Mouse (Mus musculus) limb, embryonic 14.5 days (tissue): Measurements from ENCODE around the gene Olfr640. TPM values are rescaled to one million over a fixed set of nuclear protein-coding genes. Genes with fewer than 3 reads are reported as not detected.

ENCODE experiments used
- ATAC-seq: fragments of 200-750 bp; cut with Nextera tagmentation; 2 replicates; pipeline ENCODE4 v1.8.0; 2017; ENCODE audit warnings: low read depth, moderate number of reproducible peaks, moderate TSS enrichment; ENCODE audit not compliant: low FRiP score
- DNase-seq: peaks from one replicate; pipeline ENCODE4 v3.0.0-alpha.2; 2015; ENCODE audit warnings: low spot score
- H3K27ac ChIP-seq: fragments of 300-500 bp; sonication (generic); replicated peaks from 2 replicates; pipeline ENCODE4 v1.5.1; 2014; ENCODE audit warnings: low read depth, mild to moderate bottlenecking, low read length, moderate library complexity, mixed read lengths
- H3K27me3 ChIP-seq: fragments of 300-500 bp; sonication (generic); 2 replicates; pipeline ENCODE4 v1.6.1; 2014; ENCODE audit warnings: low read length, mixed read lengths; ENCODE audit not compliant: control insufficient read depth, insufficient read depth
- H3K36me3 ChIP-seq: fragments of 300-500 bp; sonication (generic); 2 replicates; pipeline ENCODE4 v1.6.1; 2014; ENCODE audit warnings: mild to moderate bottlenecking, low read length, moderate library complexity, mixed read lengths; ENCODE audit not compliant: control insufficient read depth, insufficient read depth
- H3K4me1 ChIP-seq: fragments of 300-500 bp; sonication (generic); 2 replicates; pipeline ENCODE4 v1.6.1; 2014; ENCODE audit warnings: antibody characterized with exemption, low read length, mixed read lengths; ENCODE audit not compliant: control insufficient read depth, insufficient read depth
- H3K4me2 ChIP-seq: fragments of 300-500 bp; sonication (generic); replicated peaks from 2 replicates; pipeline ENCODE4 v1.6.1; 2014; ENCODE audit warnings: low read depth, mild to moderate bottlenecking, low read length, moderate library complexity; ENCODE audit not compliant: severe bottlenecking
- H3K4me3 ChIP-seq: fragments of 300-500 bp; sonication (generic); replicated peaks from 2 replicates; pipeline ENCODE4 v1.5.1; 2014; ENCODE audit warnings: low read length
- H3K9ac ChIP-seq: fragments of 300-500 bp; sonication (generic); 2 replicates; pipeline ENCODE4 v1.6.1; 2014; ENCODE audit warnings: mild to moderate bottlenecking, low read depth, low read length, moderate library complexity; ENCODE audit not compliant: severe bottlenecking
- H3K9me3 ChIP-seq: fragments of 300-500 bp; sonication (generic); 2 replicates; pipeline ENCODE4 v1.6.1; 2016; ENCODE audit warnings: low read length; ENCODE audit not compliant: control insufficient read depth
- POLR2A ChIP-seq: fragments of 200-500 bp; IDR thresholded peaks from 2 replicates; pipeline ENCODE4 v1.8.0; 2012; ENCODE audit warnings: inconsistent platforms, mild to moderate bottlenecking, moderate library complexity, borderline replicate concordance; ENCODE audit not compliant: insufficient read depth, insufficient read length; ENCODE audit errors: extremely low read depth
- WGBS: fragments of 180-500 bp; shearing (Covaris S2); extraction: QIAGEN DNeasy Blood & Tissue Kit; methylation state at CpG from one replicate; pipeline ENCODE4 v1.1.7; 2014; 5-methylcytosine and 5-hydroxymethylcytosine counted together
- polyA plus RNA-seq, 2 experiments: library from polyadenylated mRNA; depleted of rRNA in 1 of 2; stranded (reverse) in 1 of 2; unstranded in 1 of 2; fragments of >200 nt; fragmentation: Nextera tagmentation in 1 of 2; extraction: Ambion mirVana in 1 of 2; gene quantifications; 2 replicates each; pipeline versions ENCODE4 v1.2.1 to v1.2.3; 2012 to 2014

Gene Olfr640
- not detected in 2 replicates for polyA plus RNA-seq (2012; rRNA removed)
- polyA plus RNA-seq (2014; fragmentation: Nextera tagmentation; extraction: Ambion mirVana): not detected in 2 replicates

- 74% methylated on average over 6 of the region's 6 CpGs for WGBS
- Histone ChIP-seq H3K27ac (no peak within 1 kb of the TSS), H3K36me3 (no peaks in the 10 kb centered on the region)
Measured at GRCm38 (mm10) chr7:104025473-104025872, at the start of gene Olfr640. Olfr640 (minus strand) TSS chr7:104025573.

DNA sequence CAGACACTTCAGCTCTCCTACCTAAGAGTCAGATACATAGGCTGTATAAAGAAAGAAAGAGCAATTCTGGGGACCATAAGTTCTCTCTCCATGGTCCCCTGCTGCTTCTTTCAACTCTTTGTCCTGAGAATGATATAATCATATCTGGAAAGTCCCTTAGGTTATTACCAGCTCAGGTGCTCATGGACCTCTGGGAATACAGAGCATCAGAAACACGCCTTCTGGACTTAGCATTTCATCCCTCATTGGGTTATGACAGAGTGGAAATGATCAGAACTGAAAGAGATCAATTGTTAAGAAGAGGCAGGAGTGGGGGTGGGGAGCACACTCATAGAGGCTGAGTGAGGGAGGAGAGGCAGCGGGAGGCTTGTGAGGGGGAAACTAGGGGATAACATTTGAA is 46.4 kb upstream of the Olfr640 start, which contains the start of gene Olfr644:
TSS of gene Olfr644 (minus strand) at position 101 of the 400 bp plus-strand sequence.
- H3K4me3 ChIP-seq: no peak within 1 kb of the TSS
- no peaks in the 10 kb centered on the region for H3K27me3 ChIP-seq
- no peak for DNase-seq
- WGBS: 75% methylated on average over 2 of the region's 2 CpGs
- H3K36me3 ChIP-seq: no peaks in the 10 kb centered on the region
- no peaks in the 10 kb centered on the region for H3K9me3 ChIP-seq
- no peak within 1 kb of the TSS for H3K9ac ChIP-seq
- H3K27ac ChIP-seq: no peak within 1 kb of the TSS
- H3K4me1 ChIP-seq: no peaks in the 10 kb centered on the region
- no peak for TF ChIP-seq POLR2A
- no peak for ATAC-seq
- no peak within 1 kb of the TSS for H3K4me2 ChIP-seq

More at GRCm38 (mm10) chr7:104025473-104025872, at the start of gene Olfr640:
- Histone ChIP-seq H3K4me2 (no peak within 1 kb of the TSS), H3K4me1 (no peaks in the 10 kb centered on the region), H3K4me3 (no peak within 1 kb of the TSS), H3K9me3 (no peaks in the 10 kb centered on the region), H3K27me3 (no peaks in the 10 kb centered on the region), H3K9ac (no peak within 1 kb of the TSS)
- TF ChIP-seq POLR2A: no peak
- ATAC-seq (no peak), DNase-seq (no peak)

DNA sequence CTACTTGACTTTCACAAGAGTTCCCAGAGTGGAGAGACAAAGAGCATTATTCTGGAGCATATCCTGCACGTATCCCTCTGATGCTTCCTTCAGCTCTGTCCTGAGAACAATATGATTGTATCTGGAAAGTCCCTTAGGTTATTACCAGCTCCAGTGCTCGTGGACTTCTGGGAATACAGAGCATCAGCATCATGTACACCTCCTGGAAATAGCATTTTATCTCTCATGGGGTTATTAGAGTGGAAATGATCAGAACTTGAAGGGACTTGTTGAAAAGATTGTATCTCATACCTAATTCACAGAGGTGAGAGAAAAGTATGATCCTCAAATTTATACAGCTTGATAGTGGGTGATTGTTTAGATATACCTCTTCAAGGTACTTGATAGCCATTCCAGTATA is 36.0 kb upstream of the Olfr640 start, which contains the start of gene 4930516K23Rik:
TSS of gene 4930516K23Rik (minus strand) at position 101 of the 400 bp plus-strand sequence.
- Histone ChIP-seq H3K9ac (no peak within 1 kb of the TSS), H3K4me1 (no peaks in the 10 kb centered on the region), H3K27ac (no peak within 1 kb of the TSS), H3K4me3 (no peak within 1 kb of the TSS), H3K9me3 (no peaks in the 10 kb centered on the region), H3K27me3 (no peaks in the 10 kb centered on the region), H3K4me2 (no peak within 1 kb of the TSS), H3K36me3 (no peaks in the 10 kb centered on the region)
- DNase-seq: no peak
- WGBS: 54% methylated on average over 2 of the region's 2 CpGs
- ATAC-seq: no peak
- no peak for TF ChIP-seq POLR2A

DNA sequence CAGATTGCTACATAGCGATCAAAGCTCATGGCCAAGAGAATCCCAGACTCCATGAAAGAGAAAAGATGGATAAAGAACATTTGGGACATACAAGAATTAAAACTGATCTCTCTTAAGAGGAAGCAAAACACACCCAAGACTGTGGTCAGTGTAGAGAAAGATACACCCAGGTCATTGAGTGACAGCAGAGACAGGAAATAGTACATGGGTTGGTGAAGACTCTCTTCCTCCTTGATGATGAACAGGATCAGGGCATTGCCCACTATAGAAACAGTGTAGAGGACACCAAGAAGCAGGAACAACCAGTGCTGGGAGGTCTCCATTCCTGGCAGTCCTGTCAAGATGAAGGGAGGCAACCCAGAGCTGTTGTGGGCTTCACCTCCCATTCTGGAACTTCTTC is 33.8 kb upstream of the Olfr640 start:
- Histone ChIP-seq H3K4me3 (no peak overlapping the region), H3K27ac (no peak overlapping the region), H3K9me3 (no peaks in the 10 kb centered on the region), H3K27me3 (no peaks in the 10 kb centered on the region), H3K36me3 (no peaks in the 10 kb centered on the region), H3K4me1 (no peaks in the 10 kb centered on the region), H3K4me2 (no peak overlapping the region), H3K9ac (no peak overlapping the region)
- WGBS: 78% methylated on average over 1 of the region's 1 CpGs
- ATAC-seq: no peak
- no peak for TF ChIP-seq POLR2A
- no peak for DNase-seq

- Histone ChIP-seq H3K27me3 (no peaks in the 10 kb centered on the region), H3K4me2 (no peak within 1 kb of the TSS), H3K4me3 (no peak within 1 kb of the TSS), H3K36me3 (no peaks in the 10 kb centered on the region), H3K9ac (no peak within 1 kb of the TSS), H3K4me1 (no peaks in the 10 kb centered on the region), H3K9me3 (no peaks in the 10 kb centered on the region), H3K27ac (no peak within 1 kb of the TSS)
- ATAC-seq (no peak), DNase-seq (no peak)
- TF ChIP-seq POLR2A: no peak
- 75% methylated on average over 1 of the region's 1 CpGs for WGBS
Measured at GRCm38 (mm10) chr7:104052566-104052965, 27.2 kb upstream of the Olfr640 start, which contains the start of gene Olfr642. Olfr642 (minus strand) TSS chr7:104052666.
